Mouse (Mus musculus) ES-E14 (cell line): ENCODE results near the gene Myo5c.

Source experiments
- CHD2 ChIP-seq: IDR thresholded peaks from 2 replicates; pipeline ENCODE4 v1.6.1; 2014; ENCODE audit warnings: mild to moderate bottlenecking, low read depth, low read length, inconsistent platforms
- HCFC1 ChIP-seq: IDR thresholded peaks from 2 replicates; pipeline ENCODE4 v1.6.1; 2012; ENCODE audit warnings: low read length, inconsistent platforms, borderline replicate concordance; ENCODE audit not compliant: insufficient read depth
- MAFK ChIP-seq: IDR thresholded peaks from 2 replicates; pipeline ENCODE4 v1.6.1; 2014; ENCODE audit warnings: mild to moderate bottlenecking, low read depth, low read length, inconsistent platforms; ENCODE audit not compliant: insufficient read depth
- ZC3H11A ChIP-seq: IDR thresholded peaks from 2 replicates; pipeline ENCODE4 v1.6.1; 2012; ENCODE audit warnings: low read depth, mild to moderate bottlenecking, inconsistent platforms, low read length, borderline replicate concordance
- ZNF384 ChIP-seq: IDR thresholded peaks from 2 replicates; pipeline ENCODE4 v1.6.1; 2012; ENCODE audit warnings: low read depth, low read length, inconsistent platforms

DNA sequence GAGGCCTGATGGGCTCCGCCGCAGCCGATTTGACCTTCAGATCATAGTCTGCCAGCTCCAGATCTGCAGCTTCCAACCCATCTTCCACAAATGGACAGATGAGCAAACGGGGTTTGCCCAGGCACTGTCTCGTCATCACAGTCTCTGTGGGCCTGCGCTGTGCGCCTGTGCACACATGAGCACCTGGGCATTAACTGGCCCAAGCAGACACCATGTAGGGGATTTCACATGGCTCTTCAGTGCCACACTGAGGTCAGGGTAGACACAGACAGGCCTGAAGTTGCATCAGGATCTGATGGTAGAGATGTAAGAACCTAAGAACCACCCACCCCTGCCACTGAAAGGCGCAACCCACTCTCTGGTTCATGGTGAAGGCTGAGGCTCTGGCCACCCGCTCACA lies 43.2 kb downstream of the Myo5c start:
- no peak for TF ChIP-seq ZNF384
- TF ChIP-seq ZC3H11A, result no peak
- no peak for TF ChIP-seq MAFK
- no peak; the same call in 1 of the 2 replicates for TF ChIP-seq HCFC1
- no peak for TF ChIP-seq CHD2
